Mouse (Mus musculus) brain, embryonic 14.5 days (tissue): ENCODE measurements at regions not wholly inside any gene's neighbourhood (a gene's known extent, or its start where the extent isn't known, plus 50 kb on each side); places are given as distances from the start of the nearest gene placed in this dataset.

ENCODE experiments used
- DNase-seq: peaks from one replicate; pipeline ENCODE4 v3.0.0-alpha.2; 2011; ENCODE audit warnings: low read depth
- CTCF ChIP-seq: fragments of 200-500 bp; IDR thresholded peaks from 2 replicates; pipeline ENCODE4 v1.5.1; 2012; ENCODE audit warnings: inconsistent platforms, mild to moderate bottlenecking, moderate library complexity, borderline replicate concordance; ENCODE audit not compliant: insufficient read depth, insufficient read length; ENCODE audit errors: extremely low read depth
- POLR2A ChIP-seq: fragments of 200-500 bp; IDR thresholded peaks from 2 replicates; pipeline ENCODE4 v1.6.1; 2012; ENCODE audit warnings: mild to moderate bottlenecking, inconsistent platforms, borderline replicate concordance; ENCODE audit not compliant: poor library complexity, insufficient read depth, insufficient read length, severe bottlenecking; ENCODE audit errors: extremely low read depth

- TF ChIP-seq CTCF (no peak), POLR2A (no peak)
- no peak for DNase-seq
These were observed 291.2 kb upstream of the Manea start for GRCm38 (mm10) chr4:26637859-26638258.

DNA sequence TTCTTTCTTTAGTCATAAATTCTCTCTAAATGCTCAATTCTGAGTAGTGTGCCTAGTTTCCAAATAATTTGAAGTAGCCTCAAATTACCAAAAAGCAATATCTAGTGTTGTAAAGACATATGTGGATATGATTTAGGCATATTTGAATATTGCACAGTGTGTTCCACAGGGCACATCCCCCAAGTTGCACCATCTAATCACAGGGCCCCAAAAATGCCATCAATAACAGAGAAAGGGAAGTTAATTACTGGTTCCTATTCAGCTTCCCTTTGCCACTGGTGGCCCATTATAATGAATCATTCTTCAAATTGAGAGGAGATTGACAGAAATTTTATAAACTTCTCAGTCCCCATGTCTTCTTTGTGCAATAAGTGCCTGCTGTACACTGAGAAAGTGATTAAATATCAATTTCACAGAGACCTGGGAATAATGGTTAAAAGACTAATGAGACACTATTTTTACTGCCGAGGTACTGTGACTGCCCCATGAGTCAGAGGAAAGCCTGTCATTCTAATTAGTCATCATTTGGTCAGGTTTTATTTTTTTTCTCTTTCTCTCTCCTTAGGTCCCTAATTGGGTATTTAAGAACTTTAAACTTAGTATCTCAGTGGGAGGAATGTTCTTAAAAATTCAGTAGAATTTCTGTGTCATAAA is 284.0 kb upstream of the Manea start:
- peak; percentile 49 for DNase-seq
- TF ChIP-seq CTCF, result no peak
- TF ChIP-seq POLR2A, result no peak

DNA sequence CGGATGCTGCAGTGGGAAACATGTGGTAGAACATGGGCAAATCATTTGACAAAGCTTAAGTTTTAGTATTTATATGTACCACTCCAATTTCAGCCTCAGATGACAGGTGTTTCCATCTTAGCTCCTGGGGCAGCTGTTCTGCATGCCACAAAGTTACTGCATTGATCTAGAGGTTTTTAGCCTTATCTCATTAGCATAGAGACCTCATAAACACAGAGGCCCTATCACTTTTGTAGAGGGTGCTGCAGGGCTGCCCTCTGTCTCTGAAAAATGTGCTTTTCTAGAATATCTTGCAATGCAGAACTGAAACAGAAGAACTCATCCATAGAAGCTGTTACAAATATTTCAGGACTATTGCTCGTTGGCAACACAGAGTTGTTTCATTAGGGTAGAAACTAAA is 283.0 kb upstream of the Manea start:
- TF ChIP-seq CTCF, result no peak
- TF ChIP-seq POLR2A, result no peak
- DNase-seq, result no peak

GRCm38 (mm10) chr4:26627744-26628143 is 281.1 kb upstream of the Manea start:
- no peak for TF ChIP-seq CTCF
- TF ChIP-seq POLR2A, result no peak
- no peak for DNase-seq

DNA sequence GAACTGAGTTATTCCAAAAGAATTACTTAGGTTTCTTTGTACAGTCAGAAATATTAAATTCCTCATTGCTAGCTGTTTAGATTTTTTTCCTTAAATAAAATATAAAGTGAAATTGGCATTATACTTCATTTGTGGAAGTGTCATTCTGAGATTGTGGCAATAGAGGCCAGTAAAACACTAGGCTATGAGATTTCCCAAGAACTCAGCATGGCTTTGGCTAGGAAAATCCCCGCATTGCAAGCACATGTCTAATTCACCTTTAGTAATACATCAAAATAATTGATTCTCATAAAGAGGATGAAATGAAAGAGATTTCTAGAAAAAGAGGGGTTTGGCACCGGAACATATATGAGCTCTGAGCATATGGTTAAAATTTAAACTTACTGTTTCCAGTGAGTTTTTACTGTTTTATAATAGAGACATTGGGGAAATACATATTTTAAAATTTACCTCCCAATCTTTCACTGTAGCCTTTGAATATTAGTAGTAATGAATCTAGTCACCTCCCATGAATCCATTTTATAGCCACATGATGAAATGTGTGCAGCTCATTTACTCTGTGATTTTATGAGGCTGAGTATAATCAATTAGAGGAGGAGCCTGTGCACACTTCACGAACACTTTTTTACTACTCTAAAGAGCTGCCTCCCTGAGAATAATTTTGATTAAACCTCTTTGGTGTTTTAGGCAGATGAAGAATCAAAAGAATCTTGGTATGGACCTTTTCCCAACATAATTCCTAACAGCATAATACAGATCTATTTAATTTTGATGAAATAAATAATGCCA is 242.6 kb upstream of the Manea start:
- DNase-seq, result peak; percentile 45
- no peak for TF ChIP-seq CTCF
- TF ChIP-seq POLR2A, result no peak

DNA sequence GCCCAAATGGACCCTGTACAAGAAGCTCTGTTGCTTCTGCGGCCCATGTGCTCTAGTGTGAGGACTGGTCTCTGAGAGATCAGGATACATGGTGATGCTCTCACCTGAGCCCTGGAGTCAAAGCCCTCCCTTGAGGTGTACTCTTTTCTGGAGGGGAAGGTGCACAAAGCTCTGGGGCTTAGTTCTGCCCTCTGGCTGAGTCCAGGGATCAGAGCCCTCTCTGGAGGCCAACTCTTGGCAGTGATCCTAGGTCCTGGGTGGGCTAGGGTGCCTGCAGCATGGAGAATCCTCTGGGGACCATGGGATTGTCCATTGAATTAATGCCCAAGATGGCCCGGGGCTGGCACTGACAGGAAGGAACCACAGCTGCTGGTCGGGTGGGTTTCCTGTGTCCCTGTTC is 209.0 kb upstream of the Manea start:
- no peak for TF ChIP-seq POLR2A
- TF ChIP-seq CTCF, result no peak
- DNase-seq, result no peak

DNA sequence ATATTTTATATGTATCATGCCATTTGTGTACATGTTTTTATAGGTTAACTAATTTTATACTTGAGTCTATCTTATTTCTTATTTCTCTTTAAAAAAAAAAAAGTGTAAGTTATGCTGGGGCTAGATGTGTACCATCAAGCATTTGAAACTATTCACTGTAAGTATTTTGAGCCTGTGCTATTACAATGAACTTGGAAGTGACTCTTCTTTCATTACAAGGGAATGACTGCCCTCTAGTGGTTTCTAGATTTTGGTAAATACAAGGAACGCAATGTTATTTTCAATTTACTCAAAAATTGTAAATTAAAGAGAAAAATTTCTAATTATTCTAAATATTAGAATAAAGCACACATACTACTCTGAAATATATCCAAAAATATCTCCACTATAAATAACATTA is 197.1 kb upstream of the Manea start:
- no peak for TF ChIP-seq POLR2A
- TF ChIP-seq CTCF, result no peak
- DNase-seq, result peak; percentile 89

DNA sequence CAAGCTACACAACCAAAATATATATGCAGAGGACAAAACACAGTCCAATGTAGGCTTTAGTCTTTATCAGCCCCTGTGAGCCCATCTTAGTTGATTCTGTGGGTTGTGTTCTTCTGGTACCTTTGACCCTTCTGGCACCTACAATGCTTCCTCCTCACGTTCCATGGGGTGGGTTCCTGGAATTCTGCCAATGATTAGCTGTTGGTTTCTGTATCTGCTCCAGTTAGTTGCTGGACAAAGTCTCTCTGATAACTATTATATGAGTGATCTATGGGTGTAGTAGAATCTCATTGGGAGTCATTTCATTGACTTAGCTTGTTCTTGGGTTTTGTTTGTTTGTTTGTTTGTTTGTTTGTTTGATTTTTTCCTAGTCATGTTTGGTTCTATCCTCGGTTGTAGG is 195.8 kb upstream of the Manea start:
- no peak for TF ChIP-seq CTCF
- TF ChIP-seq POLR2A, result no peak
- DNase-seq, result no peak

DNA sequence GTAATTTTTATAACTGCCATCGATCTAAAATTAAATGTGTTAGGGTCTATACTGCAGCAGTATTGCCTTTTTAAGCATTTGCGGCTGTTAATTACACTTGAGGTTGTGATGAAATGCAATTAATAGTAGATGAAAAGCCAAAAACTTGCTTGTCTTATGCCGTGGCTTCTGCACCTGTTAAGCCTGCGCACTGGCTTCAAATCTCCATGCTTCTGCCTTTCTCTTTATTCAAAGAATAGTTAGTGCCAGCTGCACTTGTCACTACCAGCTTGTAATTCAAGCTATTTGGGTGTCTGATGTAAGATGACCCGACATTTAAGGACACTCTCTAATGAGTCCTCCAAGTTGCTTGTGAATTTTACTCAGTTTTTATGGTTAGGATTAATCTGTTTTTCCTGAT is 161.3 kb upstream of the Manea start:
- TF ChIP-seq CTCF, result no peak
- TF ChIP-seq POLR2A, result no peak
- peak; percentile 17 for DNase-seq

DNA sequence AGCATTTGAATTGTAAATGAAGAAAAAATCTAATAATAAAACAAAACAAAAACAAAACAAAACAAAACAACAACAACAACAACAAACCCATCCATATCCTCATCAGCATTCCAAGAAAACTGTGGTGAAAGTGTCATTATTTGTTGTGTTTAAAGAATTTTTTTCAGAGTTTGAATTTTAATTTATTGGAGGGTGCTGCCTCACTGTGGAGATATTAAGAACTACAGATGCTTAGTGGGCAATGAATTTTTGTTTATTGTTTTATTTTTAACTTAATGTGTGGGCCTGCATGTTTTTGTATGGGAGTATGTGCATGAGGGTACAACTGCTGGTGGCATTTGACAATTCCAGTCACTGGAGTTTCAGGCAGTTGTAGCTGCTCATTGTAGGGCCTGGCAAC is 147.6 kb upstream of the Manea start:
- peak; percentile 23 for DNase-seq
- TF ChIP-seq CTCF (0 out of 2 replicates have a peak, but pooled peaks have one; percentile 3), POLR2A (no peak)

- no peak for DNase-seq
- TF ChIP-seq CTCF, result no peak
These were observed 128.2 kb upstream of the Manea start for GRCm38 (mm10) chr4:26474913-26475312.

- DNase-seq, result no peak
- no peak for TF ChIP-seq CTCF
- no peak for TF ChIP-seq POLR2A
These were observed 94.8 kb upstream of the Manea start for GRCm38 (mm10) chr4:26441533-26441932.
